Mouse (Mus musculus): ENCODE results near the gene Vmn1r185.

DNA sequence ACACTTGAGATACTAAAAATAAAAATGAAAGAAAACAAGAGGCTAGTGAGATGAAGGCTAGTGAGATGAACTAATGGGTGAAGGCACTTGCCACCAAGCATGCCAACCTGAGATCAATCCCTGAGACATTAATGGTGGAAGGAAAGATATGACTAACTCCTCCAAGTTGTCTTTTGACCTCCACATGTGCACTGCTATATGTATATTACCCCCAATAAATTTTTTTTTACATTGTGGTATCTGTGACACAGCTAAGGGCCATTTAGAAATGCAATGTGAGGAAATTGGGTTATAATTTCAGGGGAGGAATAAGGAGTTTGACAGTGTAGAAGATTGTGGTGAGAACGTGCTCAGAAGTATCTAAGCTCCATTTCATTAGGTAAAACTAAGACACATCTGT, 28.5 kb downstream of the Vmn1r185 start:
- TF ChIP-seq CTCF (IDR thresholded peaks at IDR 0.05; ENCODE audit: borderline replicate concordance, extremely low read depth, insufficient read depth, insufficient read length) (no peak), POLR2A (IDR thresholded peaks at IDR 0.05; ENCODE audit: borderline replicate concordance, extremely low read depth, insufficient read depth, insufficient read length, poor library complexity, severe bottlenecking) (no peak)
